Mouse (Mus musculus): ENCODE data around the gene St6galnac3.

DNA sequence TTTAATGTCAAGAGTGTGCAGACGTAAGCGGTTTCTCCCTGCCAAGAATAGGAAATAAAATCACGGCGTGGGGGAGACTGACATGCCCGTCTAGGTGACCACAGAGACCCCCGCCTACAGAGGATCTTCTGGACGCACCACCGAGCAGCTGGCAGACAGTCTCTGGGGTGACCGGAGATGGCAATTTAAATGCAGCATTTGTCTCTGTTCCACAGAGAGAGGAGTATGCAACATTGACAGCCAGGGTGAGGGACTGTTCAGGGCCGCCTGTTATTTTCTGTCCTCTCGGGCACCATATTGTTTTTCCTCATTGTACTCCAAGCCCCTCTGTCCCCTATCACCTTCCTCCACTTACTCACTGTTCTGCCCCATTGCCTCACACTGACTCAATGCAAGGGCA lies 555.2 kb downstream of the St6galnac3 start:
- no peak for TF ChIP-seq EP300 (optimal IDR thresholded peaks at IDR 0.05)
- TF ChIP-seq CTCF (IDR thresholded peaks at IDR 0.05; ENCODE audit: low read depth) = no peak
